Mouse (Mus musculus): ENCODE results near the gene Olfr98.

DNA sequence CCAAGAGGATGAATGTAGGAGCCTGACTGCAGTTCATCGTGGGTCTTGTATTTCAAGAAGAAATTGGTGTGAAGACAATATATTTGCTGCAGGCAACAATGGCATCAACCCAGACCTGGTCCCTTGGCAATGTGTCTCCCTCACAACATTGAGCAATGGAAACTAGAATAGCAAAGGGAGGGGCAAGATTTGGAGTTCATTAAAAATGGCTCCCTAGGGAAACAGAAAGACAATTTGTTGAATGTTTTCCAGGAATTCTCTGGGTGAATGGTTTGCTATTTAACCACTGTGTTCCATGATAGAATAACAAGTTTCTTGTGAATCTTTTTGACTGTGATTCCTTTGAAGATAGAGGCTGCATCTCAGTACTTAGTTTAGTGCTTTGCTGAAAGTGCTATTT lies at the start of gene Olfr98:
- no peak for TF ChIP-seq POLR2A (IDR thresholded peaks at IDR 0.05; ENCODE audit: insufficient read length, low read depth)
- TF ChIP-seq E2F4 (IDR thresholded peaks at IDR 0.05; ENCODE audit: insufficient read depth): no peak
- no peak for TF ChIP-seq SRF (IDR thresholded peaks at IDR 0.05; ENCODE audit: control insufficient read depth, insufficient read length, low read depth)
- no peak for TF ChIP-seq CEBPB (IDR thresholded peaks at IDR 0.05; ENCODE audit: insufficient read depth, poor library complexity, severe bottlenecking)
- TF ChIP-seq USF1 (IDR thresholded peaks at IDR 0.05; ENCODE audit: low read depth): no peak
- no peak for TF ChIP-seq MYOD1 (IDR thresholded peaks at IDR 0.05; ENCODE audit: control insufficient read depth in 1 of 3, insufficient read length in 2 of 3, low read depth in 2 of 3)
- TF ChIP-seq TCF12 (IDR thresholded peaks at IDR 0.05; ENCODE audit: insufficient read depth, poor library complexity, severe bottlenecking): no peak
